In genomic region chr8:11942892-11943332, GRCm38 (mm10) we compare ENCODE assay signal across 8 mouse cellular contexts.
DNase-seq lines count a peak whose midpoint lies in the region; ATAC-seq and TF ChIP-seq lines count a peak whose summit lies in the region.

No protein-coding gene starts in this region.

- H3K9me3 ChIP-seq in E14TG2a.4 (ENCODE audit: low read length): peaks cover 8% of the 10 kb centered on the region; the same call in 1 of the 2 replicates
- H3K9me3 ChIP-seq in embryonic facial prominence, embryonic 13.5 days: no peaks in the 10 kb centered on the region
- H3K9me3 ChIP-seq in hindbrain, embryonic 12.5 days (replicated peaks): no peaks in the 10 kb centered on the region
- no peaks in the 10 kb centered on the region for H3K9me3 ChIP-seq in lung, embryonic 16.5 days (ENCODE audit: control insufficient read depth, low read length)

- H3K4me2 ChIP-seq in embryonic facial prominence, embryonic 13.5 days: no peak overlapping the region
- no peak overlapping the region for H3K4me2 ChIP-seq in hindbrain, embryonic 12.5 days (replicated peaks)
- no peak overlapping the region for H3K4me2 ChIP-seq in lung, embryonic 16.5 days (ENCODE audit: low read depth, low read length)

- no peaks in the 10 kb centered on the region for H3K27me3 ChIP-seq in E14TG2a.4 (ENCODE audit: insufficient read depth, low read length)
- H3K27me3 ChIP-seq in embryonic facial prominence, embryonic 13.5 days: peaks cover 5% of the 10 kb centered on the region
- H3K27me3 ChIP-seq in hindbrain, embryonic 12.5 days: peaks cover 2% of the 10 kb centered on the region; the same call in 1 of the 2 replicates
- H3K27me3 ChIP-seq in lung, embryonic 16.5 days (ENCODE audit: control insufficient read depth, insufficient read depth, low read depth, low read length): no peaks in the 10 kb centered on the region; the same call in 1 of the 2 replicates

- WGBS in embryonic facial prominence, embryonic 13.5 days: 24% methylated on average over 6 of the region's 6 CpGs
- 24% methylated on average over 6 of the region's 6 CpGs for WGBS in hindbrain, embryonic 12.5 days
- 26% methylated on average over 6 of the region's 6 CpGs for WGBS in lung, embryonic 16.5 days

- H3K4me3 ChIP-seq in E14TG2a.4 (replicated peaks; ENCODE audit: low read length): no peak overlapping the region
- no peak overlapping the region for H3K4me3 ChIP-seq in embryonic facial prominence, embryonic 13.5 days
- no peak overlapping the region for H3K4me3 ChIP-seq in hindbrain, embryonic 12.5 days
- no peak overlapping the region for H3K4me3 ChIP-seq in layer of hippocampus, adult 2 months
- no peak overlapping the region for H3K4me3 ChIP-seq in lung, embryonic 16.5 days (ENCODE audit: low read length)

- ATAC-seq in embryonic facial prominence, embryonic 13.5 days (ENCODE audit: insufficient number of reproducible peaks, insufficient read depth, low FRiP score, low TSS enrichment, low read depth): peak; percentile 74
- ATAC-seq in hindbrain, embryonic 12.5 days (ENCODE audit: low FRiP score): peak; percentile 91
- ATAC-seq in lung, embryonic 16.5 days (ENCODE audit: low read depth): peak; percentile 78

- no peaks in the 10 kb centered on the region for H3K36me3 ChIP-seq in E14TG2a.4 (ENCODE audit: insufficient read depth, low read length)
- no peaks in the 10 kb centered on the region for H3K36me3 ChIP-seq in embryonic facial prominence, embryonic 13.5 days
- no peaks in the 10 kb centered on the region for H3K36me3 ChIP-seq in hindbrain, embryonic 12.5 days
- no peaks in the 10 kb centered on the region for H3K36me3 ChIP-seq in lung, embryonic 16.5 days (ENCODE audit: control insufficient read depth, insufficient read depth, low read length)

- DNase-seq in adrenal gland, postnatal 25 days: peak; percentile 18
- DNase-seq in layer of hippocampus, adult 2 months (ENCODE audit: low spot score in 2 of 2): peak; percentile 47 to 66
- DNase-seq in retina, postnatal 7 days (ENCODE audit: low read depth, low spot score): peak; percentile 56
- no peak for DNase-seq in gastrocnemius, adult 18-20 months (ENCODE audit: low spot score)

- peak; percentile 55 for TF ChIP-seq CTCF in E14TG2a.4 (conservative IDR thresholded peaks at IDR 0.05; ENCODE audit: low read length)
- peak; percentile 81 for TF ChIP-seq CTCF in layer of hippocampus, adult 2 months (conservative IDR thresholded peaks at IDR 0.05)

- H3K4me1 ChIP-seq in E14TG2a.4 (replicated peaks; ENCODE audit: low read depth, low read length): no peaks in the 10 kb centered on the region
- H3K4me1 ChIP-seq in embryonic facial prominence, embryonic 13.5 days: no peaks in the 10 kb centered on the region
- no peaks in the 10 kb centered on the region for H3K4me1 ChIP-seq in hindbrain, embryonic 12.5 days
- no peaks in the 10 kb centered on the region for H3K4me1 ChIP-seq in lung, embryonic 16.5 days (replicated peaks; ENCODE audit: control insufficient read depth, insufficient read depth, low read length)

- no peak overlapping the region for H3K9ac ChIP-seq in embryonic facial prominence, embryonic 13.5 days
- H3K9ac ChIP-seq in hindbrain, embryonic 12.5 days: no peak overlapping the region
- H3K9ac ChIP-seq in lung, embryonic 16.5 days (ENCODE audit: low read length): no peak overlapping the region

- H3K27ac ChIP-seq in embryonic facial prominence, embryonic 13.5 days: no peak overlapping the region
- H3K27ac ChIP-seq in hindbrain, embryonic 12.5 days: no peak overlapping the region
- H3K27ac ChIP-seq in layer of hippocampus, adult 2 months: no peak overlapping the region
- no peak overlapping the region for H3K27ac ChIP-seq in lung, embryonic 16.5 days (ENCODE audit: low read length)
